Mouse (Mus musculus): ENCODE measurements at regions not wholly inside any gene's neighbourhood (a gene's known extent, or its start where the extent isn't known, plus 50 kb on each side); places are given as distances from the start of the nearest gene placed in this dataset.

DNA sequence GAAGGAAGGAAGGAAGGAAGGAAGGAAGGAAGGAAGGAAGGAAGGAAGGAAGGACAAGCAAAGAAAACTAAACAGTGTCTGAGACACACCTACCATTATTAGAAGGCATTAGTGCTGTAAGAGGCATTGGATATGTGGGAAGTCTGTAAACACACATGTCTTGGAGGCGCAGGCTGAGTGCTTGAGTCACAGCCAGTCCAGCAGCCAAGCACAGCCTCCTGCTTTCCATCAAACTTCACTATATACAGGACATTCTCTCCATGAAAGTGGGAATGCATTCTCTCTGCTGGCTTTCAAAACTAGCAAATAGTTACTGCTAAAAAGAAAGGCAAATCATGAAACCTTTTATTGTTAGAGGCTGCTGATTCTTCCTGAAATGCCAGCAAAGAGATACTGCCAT is 431.1 kb downstream of the Adam3 start:
- ATAC-seq (replicated peaks; ENCODE audit: poor library complexity): no peak

DNA sequence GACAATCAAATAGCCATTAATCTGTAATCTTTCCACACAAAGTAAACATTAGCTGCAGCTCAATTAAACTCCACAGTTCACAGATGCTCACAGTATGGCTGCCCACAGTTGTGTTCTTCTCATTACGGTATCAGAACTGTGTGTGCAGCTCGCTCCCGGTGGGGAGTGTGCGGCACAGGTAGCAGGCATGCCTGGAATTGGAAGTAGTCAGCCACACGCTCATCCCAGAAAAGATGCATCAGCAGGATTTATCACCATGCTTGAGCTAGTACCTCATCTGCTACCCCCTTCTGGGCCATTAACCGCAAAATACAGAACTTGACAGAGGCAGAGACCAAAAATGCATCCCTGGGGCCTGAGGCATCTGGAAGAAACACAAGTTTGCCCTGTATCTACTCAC is 437.8 kb downstream of the Adam3 start:
- ATAC-seq (replicated peaks; ENCODE audit: poor library complexity): no peak

DNA sequence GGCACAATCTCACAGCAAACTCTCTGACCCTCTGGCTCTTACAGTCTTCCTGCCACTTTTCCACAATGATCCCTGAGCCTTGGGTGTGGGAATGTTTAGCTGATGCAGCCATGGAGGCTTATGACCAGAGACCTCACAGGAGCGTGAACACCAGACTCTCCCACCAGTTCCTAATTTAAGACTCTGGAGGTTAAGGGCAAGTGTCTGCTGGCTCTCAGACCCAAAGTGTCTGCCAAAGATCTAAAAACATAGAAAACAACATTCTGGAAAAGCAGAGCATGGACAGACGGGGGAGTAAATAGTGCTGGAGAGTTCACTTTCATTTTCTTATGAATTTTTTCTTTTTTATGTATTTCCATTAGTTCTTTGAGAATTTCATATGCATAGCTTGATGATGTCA is 440.7 kb downstream of the Adam3 start:
- no peak for ATAC-seq (replicated peaks; ENCODE audit: poor library complexity)

DNA sequence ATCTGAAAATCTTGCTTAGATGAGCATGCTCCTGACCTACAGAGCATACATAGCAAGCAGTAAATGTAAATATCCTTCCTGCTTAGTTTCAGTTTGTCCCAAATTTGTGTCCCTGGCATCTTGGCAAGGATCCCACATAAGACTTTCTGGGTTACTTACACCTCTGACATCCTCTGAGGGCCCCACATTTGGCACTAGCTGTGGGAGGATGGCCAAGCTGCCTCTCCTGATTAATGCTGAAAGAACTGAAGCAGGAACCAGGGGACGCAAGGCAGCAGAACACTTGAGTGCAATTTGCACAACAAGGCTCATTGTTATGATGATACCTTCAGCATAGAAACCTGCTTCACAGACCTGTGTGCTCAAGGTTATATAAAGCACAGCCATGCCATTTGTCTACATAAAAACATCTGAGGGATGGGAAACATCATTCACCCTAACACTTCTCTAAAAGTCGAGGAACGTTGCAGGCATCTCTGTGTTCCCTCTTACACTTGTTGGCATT is 441.7 kb downstream of the Adam3 start:
- no peak for ATAC-seq (replicated peaks; ENCODE audit: poor library complexity)

DNA sequence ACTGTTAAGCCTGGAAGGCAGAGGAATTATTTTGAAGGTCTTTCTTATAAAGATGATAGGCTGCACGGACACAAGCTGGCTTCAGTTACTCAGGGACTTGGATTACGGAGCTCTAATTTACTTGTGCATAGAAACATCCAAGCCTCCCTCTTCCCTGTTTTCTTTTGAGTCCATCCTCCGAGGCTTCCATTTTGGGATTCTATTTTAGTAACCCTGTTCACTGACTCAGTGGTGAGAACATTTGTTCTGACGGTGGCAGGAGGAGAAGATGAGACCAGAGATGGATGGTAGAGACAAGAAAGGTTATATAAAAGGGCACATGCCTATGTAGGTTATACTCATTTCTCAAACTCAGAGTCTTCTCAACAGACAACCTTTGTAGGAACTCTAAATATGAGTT is 445.4 kb downstream of the Adam3 start:
- ATAC-seq (replicated peaks; ENCODE audit: poor library complexity): no peak

DNA sequence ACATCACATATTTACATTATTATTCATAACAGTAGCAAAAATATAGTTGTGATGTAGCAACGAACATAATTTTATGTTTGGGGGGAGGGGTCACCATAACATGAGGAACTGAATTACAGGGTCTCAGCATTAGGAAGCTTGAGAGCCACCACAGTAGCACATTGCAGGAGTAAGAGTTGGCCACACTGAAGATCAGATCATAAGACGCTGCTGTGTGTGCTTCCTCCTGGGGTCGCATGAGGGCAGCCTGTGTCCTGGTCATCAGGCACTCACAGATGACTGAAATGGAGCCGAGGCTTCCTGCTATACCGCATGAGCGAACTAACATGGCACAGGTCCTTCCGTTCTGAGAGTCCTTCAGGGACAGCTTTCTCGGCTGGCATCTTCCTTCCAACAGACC is 447.3 kb downstream of the Adam3 start:
- ATAC-seq (replicated peaks; ENCODE audit: poor library complexity): no peak

DNA sequence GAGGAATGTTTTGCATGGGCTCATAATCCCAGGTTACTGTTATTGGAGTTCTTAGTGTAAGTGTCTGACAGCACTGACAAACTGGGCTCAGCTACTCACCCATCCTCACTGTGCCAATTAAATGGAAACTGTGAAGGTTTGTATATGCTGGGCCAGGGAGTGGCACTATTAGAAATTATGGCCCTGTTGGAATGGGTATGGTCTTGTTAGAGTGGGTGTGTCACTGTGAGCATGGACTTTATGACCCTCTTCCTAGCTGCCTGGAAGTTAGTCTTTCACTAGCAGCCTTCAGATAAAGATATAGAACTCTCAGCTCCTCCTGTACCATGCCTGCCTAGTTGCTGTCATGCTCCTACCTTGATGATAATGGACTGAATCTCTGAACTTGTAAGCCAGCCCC is 464.3 kb downstream of the Adam3 start:
- ATAC-seq (replicated peaks; ENCODE audit: poor library complexity): no peak

DNA sequence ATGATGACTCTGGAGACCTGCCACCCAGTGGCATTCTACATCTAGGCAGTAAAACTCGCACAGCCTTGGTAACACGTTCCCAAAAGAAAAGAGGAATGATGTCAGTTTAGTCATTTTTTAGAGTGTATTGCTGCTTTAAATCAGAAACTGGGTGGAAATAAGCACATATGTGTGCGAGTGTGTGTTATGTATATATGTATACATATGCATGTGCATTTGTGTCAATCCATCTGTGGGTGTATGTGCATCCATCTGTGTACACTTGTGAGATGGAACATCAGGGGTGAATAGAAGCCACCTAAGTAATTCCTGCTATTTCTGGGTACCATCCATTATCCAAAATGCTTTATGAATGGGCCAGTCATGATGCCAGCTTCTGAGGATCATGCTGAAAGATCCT is 467.0 kb downstream of the Adam3 start:
- no peak for ATAC-seq (replicated peaks; ENCODE audit: poor library complexity)

DNA sequence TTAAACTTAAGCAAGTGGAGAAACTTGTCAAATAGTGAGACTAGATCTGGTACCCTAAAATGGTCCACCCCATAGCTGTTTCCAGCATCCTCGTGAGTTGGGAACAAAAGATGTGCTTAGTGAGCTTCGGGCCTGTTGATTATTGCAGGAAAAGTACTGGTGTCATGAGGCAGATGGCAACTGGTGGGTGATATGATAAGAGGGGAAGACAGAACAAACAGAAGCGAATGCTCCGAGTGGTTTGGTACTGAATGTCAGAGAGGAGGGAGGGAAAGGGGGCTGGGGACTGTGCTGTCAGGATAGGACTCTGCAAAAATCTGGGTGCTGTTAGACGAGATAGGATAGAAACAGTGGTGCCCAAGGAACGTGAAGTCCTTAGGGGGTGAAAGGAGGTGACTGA is 483.4 kb downstream of the Adam3 start:
- ATAC-seq (replicated peaks; ENCODE audit: poor library complexity): no peak

DNA sequence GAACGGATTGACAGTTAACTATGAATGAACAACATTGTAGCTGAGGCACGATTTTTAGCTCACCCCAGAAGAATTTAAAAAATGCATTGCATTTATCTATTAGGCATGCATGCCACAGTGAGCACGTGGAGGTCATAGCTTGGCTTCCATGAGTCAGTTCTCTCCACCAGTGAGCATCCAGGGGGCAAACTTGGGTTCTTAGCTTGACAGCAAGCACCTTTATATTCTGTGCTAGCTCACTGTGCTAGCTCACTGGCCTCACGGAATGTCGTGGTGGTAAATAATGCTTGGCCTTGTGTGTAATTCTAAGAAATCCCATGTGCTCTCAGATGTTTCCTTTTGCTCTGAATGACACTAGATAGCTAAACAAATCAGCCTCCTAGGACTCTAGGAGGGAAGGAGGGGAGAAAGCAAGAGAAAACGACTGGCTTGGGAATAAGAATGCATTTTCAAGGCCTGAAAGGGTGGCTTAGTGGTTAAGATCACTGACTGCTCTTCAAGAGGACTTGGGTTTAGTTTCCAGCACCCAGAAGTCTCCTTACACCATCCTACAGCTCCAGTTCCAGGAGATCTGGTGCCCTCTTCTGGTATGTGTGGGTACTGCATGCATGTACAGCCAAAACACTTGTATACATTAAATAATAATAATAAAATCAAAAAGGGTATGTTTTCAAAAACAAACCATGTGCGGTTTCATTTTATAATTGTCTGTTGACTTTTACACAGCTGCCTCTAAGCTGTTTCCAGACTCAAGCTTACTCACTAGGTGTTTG is 485.3 kb downstream of the Adam3 start:
- ATAC-seq (replicated peaks; ENCODE audit: poor library complexity): no peak

DNA sequence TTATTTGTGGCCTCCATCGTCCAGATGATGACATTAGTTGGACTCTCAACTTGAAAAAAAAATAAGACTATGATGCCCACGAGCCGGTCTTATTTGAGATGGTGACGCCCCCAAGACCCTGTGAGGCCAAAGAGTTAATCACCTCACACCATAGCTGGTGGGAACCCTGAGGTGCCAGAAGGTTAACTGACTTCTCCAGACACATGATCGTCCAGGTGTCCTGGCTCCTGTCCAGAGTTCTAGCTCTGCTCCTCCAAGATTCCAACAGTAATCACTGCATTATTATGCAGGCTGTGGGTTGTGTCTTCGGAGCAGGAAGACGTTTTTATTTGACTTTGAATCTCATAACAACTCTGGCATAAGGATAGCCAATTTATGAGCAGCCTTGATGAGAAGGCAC is 490.7 kb downstream of the Adam3 start:
- no peak for ATAC-seq (replicated peaks; ENCODE audit: poor library complexity)

DNA sequence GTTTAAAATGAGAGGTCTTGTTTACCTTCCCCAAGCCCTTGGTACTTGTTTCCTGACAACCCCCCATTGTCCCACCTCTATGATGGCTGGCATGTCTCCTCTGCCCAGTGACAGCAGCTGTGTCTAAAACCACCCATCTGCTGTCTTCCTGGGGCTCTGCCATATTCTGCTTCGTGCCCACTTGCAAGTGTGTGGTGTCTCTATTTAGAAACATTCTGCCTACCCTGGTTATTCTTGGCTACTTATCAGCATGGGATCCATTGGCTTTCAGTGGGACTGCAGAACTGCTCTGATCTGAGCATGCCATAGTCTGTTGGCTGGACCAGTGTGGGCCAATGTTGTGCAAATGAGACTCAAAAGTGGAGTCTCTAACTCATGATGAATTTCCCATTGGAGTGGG is 497.5 kb downstream of the Adam3 start:
- no peak for ATAC-seq (replicated peaks; ENCODE audit: poor library complexity)

DNA sequence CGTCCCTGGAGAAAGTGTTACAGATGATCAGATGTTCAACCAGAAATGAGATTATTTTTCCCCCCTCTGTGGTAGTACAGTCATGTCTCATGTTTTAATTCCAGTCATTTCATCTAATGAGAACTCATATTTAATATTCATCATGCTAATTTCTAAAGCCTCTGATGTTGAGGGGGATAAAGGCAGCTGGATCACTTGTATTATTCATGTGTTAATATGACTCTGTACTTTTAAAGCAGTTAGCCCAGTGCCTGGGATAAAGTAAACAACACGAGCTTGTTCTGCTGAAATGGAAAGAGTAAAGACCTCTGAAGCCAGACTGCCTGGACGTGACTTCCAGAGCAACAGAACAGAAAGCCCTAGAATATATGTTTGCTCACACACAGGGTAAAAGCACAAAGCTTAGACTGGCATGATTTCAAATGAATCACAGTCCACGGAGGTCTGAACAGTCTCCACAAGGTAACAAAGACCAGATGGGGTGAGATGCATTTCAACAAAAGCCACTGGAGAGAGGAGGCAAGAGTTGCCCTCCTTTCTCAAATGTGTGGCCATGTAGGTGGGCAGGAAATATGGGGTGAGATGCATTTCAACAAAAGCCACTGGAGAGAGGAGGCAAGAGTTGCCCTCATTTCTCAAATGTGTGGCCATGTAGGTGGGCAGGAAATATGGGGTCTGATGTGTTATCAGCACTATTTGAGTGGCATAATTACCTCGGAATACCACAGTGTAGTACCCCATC is 498.1 kb downstream of the Adam3 start:
- no peak for ATAC-seq (replicated peaks; ENCODE audit: poor library complexity)

DNA sequence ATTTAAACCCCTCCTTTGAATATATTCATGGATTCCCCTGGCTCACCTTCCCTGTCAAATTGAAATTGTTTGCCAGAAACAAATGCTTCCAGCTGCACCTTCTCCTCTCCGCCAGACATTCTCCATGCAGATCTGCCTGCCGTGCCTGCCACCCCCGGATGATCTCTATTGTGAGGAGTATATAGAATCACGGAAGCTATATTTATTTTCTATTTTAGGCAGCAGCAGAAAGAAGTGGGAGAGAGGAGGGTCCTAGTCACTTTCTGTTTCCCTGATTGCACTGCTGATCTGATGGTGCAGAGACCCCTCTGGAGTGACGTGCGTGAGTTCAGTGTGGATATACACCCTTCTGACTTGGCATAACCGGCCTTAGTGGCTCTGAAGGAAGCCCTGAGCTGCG is 505.4 kb downstream of the Adam3 start:
- ATAC-seq (replicated peaks; ENCODE audit: poor library complexity): no peak

DNA sequence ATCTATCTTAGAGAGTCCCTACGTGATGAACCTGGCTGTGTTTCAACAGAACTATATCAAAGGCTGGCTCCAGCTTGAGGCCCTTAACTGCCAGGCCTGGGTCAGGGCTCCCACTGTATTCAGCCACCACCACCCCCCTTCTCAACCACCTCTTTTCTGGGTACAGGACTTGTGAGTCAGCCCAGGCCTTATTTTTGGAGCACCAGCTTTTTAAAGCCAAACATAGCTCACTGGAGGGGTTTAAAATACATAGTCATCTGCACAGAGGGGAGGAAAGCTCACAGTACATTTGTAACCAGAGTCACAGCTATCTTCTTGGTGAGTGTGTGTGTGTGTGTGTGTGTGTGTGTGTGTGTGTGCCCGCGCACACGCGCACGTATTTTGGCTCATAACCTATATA is 509.0 kb downstream of the Adam3 start:
- no peak for ATAC-seq (replicated peaks; ENCODE audit: poor library complexity)

DNA sequence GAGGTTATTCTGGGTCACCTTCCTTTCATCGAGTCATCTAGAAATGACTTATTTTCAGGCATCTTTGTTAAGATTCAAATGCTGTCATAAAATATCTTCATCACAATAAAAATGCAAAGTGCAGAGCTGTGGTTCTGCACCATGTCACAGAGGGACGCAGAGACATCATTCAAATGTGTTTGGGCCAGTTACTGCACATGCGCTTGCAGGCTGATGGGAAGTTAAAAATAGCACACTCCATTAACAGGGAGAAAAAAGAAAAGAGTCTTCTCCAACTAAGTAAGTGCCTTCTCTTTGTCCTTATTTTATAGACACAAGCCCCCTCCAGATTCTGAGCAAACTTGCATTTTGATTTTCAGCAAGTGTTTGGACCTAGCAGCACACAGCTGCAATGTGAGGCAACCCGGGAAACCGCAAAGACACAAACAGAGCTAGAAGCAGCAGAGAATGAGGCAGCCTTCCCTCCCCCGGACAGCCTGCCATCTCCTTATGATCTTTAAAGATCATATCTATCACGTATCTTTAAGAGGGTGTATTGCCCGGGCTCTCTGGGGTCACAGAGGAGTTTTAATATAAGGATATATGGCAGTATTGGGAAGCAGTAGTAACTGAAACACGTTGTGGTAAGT is 510.0 kb downstream of the Adam3 start:
- no peak for ATAC-seq (replicated peaks; ENCODE audit: poor library complexity)

DNA sequence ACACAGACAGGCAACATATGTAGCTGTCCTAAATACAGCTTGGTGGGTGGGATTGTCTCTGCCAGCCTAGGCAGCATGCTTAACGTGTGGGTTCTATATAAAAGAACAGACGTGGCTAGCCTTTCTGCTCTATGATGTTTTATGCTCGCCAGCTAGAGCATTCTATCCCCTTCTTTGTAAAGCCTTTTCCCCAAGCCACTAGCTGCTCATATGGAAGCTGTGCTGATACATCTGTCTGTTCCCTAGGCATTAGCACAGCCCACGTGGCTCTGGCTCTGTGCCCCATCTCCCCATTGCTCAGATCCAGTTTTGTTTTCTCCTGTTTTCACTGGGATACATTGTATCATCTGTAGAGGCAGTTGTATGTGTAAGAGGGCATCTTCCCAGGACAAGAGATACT is 511.3 kb downstream of the Adam3 start:
- no peak for ATAC-seq (replicated peaks; ENCODE audit: poor library complexity)

DNA sequence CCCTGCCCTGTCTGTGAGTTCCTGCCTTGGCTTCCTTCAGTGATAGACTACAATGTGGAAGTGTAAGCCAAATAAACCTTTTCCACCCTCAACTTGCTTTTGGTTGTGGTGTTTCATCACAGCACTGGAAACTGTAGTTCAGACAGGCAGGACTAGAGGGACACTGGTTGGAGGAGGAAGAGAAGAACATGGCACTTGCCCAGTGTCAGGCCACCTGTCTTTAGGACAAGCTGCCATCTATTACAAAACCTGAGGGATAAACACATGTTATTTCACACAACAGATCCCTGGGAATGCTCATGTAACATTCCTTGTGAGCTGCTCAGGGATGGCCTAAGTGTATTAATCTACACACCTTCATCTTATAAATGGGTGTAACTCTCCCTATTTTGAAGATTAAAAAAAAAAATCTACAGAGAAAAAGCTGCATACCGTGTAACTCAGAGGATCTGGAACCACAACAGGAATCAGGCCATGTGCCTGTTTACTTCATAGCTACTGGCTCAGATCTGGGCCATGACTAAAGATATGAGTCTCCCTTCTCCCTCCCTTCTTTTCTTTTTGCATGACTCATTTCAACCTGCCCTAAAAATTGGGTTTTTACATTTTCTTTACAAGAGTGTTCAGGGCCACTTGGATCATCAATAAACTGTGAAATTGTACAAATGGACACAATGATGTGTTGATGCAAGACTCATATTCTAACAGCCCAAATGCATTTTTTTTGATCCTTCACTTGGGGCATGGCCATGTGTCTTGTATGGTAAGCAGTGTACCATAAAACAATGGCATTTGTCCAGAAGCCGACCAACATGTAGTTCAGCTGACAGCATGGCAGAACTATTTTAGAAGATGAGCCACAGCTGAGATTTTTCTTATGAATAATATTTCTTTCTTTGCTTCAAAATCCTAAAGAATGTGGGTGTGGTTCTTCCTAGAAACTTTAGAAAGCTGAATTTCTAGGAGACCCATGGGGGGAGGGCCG is 513.1 kb downstream of the Adam3 start:
- no peak for ATAC-seq (replicated peaks; ENCODE audit: poor library complexity)

DNA sequence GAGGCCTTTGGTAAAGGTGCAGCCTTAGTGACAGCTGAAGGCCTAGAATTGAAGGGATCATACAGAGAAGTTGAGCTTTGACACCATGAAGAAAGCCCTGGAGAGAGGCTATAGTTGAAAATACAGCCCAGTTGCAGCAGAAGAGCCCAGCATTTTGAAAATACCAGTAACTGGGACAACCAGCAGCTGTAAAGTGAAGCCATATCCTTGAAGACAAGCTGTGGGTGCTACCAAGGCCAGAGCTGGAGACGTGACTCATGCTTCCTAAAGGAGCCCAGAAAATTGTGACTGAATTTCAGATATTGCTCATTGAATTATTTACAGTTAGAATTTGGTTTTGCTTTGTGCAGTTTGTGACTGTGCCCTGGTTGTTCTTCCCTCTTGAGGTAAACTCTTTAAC is 514.6 kb downstream of the Adam3 start:
- ATAC-seq (replicated peaks; ENCODE audit: poor library complexity): no peak

Data from megakaryocyte progenitor cell, adult 5-6 weeks (primary cell).